Mouse (Mus musculus) kidney, postnatal 0 days (tissue): ENCODE measurements around the gene P2rx2. TPM values are rescaled to one million over a fixed set of nuclear protein-coding genes. Genes with fewer than 3 reads are reported as not detected.

Experiments
- ATAC-seq: fragments of 200-750 bp; cut with Nextera tagmentation; replicated peaks from 2 replicates; pipeline ENCODE4 v1.8.0; 2017; ENCODE audit warnings: low read depth, moderate number of reproducible peaks, moderate TSS enrichment, moderate library complexity; ENCODE audit not compliant: low FRiP score
- DNase-seq: peaks from one replicate; pipeline ENCODE4 v3.0.0-alpha.2; 2016; ENCODE audit warnings: low spot score
- H3K27ac ChIP-seq: fragments of 300-500 bp; sonication (generic); 2 replicates; pipeline ENCODE4 v1.5.1; 2014; ENCODE audit warnings: mild to moderate bottlenecking
- H3K27me3 ChIP-seq: fragments of 300-500 bp; sonication (generic); 2 replicates; pipeline ENCODE4 v1.6.1; 2014; ENCODE audit warnings: low read length, mixed read lengths; ENCODE audit not compliant: insufficient read depth
- H3K36me3 ChIP-seq: fragments of 300-500 bp; sonication (generic); 2 replicates; pipeline ENCODE4 v1.6.1; 2014; ENCODE audit warnings: low read length, mixed read lengths; ENCODE audit not compliant: insufficient read depth
- H3K4me1 ChIP-seq: fragments of 300-500 bp; sonication (generic); replicated peaks from 2 replicates; pipeline ENCODE4 v1.6.1; 2014; ENCODE audit warnings: antibody characterized with exemption, low read length, mixed read lengths; ENCODE audit not compliant: insufficient read depth
- H3K4me2 ChIP-seq: fragments of 300-500 bp; sonication (generic); 2 replicates; pipeline ENCODE4 v1.6.1; 2014; ENCODE audit warnings: mild to moderate bottlenecking, low read length, moderate library complexity, mixed read lengths
- H3K4me3 ChIP-seq: fragments of 300-500 bp; sonication (generic); replicated peaks from 2 replicates; pipeline ENCODE4 v1.5.1; 2014; ENCODE audit warnings: low read depth, low read length
- H3K9ac ChIP-seq: fragments of 300-500 bp; sonication (generic); 2 replicates; pipeline ENCODE4 v1.6.1; 2014; ENCODE audit warnings: low read depth, low read length
- H3K9me3 ChIP-seq: fragments of 300-500 bp; sonication (generic); replicated peaks from 2 replicates; pipeline ENCODE4 v1.6.1; 2016; ENCODE audit warnings: low read length, inconsistent platforms, mixed read lengths
- CTCF ChIP-seq: IDR thresholded peaks from 2 replicates; pipeline ENCODE4 v1.5.1; 2016; ENCODE audit warnings: antibody characterized with exemption, low read depth, mild to moderate bottlenecking, moderate library complexity
- WGBS: fragments of 180-500 bp; shearing (Covaris S2); extraction: QIAGEN DNeasy Blood & Tissue Kit; methylation state at CpG from one replicate; pipeline ENCODE4 v1.1.7; 2014; 5-methylcytosine and 5-hydroxymethylcytosine counted together
- polyA plus RNA-seq: library from polyadenylated mRNA; unstranded; fragments of >200 nt; fragmentation: Nextera tagmentation; extraction: Ambion mirVana; gene quantifications from 2 replicates; pipeline ENCODE4 v1.2.1, GENCODE M21; 2015

Gene P2rx2
- polyA plus RNA-seq, 1 experiment from 2014 or later, result 0.64 TPM

DNA sequence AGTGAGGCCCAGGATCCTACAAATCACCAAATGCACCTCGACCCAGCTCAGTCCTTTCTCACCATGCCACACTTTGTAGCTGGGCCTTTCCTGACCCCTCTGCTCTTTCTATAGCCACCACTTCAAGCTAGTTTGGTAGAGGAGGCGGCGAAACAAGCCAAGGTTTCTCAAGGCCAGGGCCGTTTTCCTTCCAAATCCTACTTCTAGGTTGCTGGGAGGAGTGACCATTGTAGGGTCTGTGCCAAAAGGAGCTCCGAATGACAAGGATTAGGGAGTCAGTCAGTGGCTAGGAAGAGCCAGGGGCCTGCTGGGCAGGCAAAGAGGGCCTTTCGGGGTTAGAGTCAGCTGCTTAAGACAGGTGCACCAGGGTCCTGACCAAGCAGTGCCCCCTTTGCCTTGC is 41.5 kb upstream of the P2rx2 start:
- DNase-seq, result no peak
- Histone ChIP-seq H3K4me3 (no peak overlapping the region), H3K36me3 (no peaks in the 10 kb centered on the region), H3K4me1 (peaks cover 12% of the 10 kb centered on the region; the same call in 1 of the 2 replicates), H3K27ac (no peak overlapping the region), H3K9me3 (no peaks in the 10 kb centered on the region), H3K9ac (no peak overlapping the region), H3K27me3 (no peaks in the 10 kb centered on the region), H3K4me2 (no peak overlapping the region)
- WGBS, result 86% methylated on average over 6 of the region's 6 CpGs
- TF ChIP-seq CTCF, result no peak
- ATAC-seq, result no peak

DNA sequence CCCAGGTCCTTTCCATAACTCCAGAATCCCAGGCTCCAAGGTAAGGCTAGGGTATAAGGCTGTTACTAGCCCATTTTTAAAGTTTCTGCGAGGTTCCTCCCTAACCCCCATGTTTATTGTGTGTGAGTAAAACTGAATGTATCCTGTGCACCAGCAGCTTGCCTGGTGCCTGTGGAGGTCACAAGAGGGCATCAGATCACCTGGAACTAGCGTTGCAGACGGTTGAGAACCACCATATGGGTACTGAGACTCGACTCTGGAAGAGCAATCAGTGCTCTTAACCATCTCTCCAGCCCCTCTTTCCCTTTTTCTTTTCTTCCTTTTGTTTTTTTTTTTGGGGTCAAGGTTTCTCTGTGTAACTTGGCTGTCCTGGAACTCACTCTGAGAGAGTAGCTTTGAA is 36.8 kb upstream of the P2rx2 start:
- ATAC-seq (no peak), DNase-seq (no peak)
- Histone ChIP-seq H3K36me3 (peaks cover 22% of the 10 kb centered on the region; the same call in 1 of the 2 replicates), H3K9me3 (no peaks in the 10 kb centered on the region), H3K27ac (no peak overlapping the region), H3K4me3 (no peak overlapping the region), H3K4me2 (no peak overlapping the region), H3K27me3 (no peaks in the 10 kb centered on the region), H3K9ac (no peak overlapping the region), H3K4me1 (no peaks in the 10 kb centered on the region)
- 81% methylated on average over 4 of the region's 4 CpGs for WGBS
- no peak for TF ChIP-seq CTCF

DNA sequence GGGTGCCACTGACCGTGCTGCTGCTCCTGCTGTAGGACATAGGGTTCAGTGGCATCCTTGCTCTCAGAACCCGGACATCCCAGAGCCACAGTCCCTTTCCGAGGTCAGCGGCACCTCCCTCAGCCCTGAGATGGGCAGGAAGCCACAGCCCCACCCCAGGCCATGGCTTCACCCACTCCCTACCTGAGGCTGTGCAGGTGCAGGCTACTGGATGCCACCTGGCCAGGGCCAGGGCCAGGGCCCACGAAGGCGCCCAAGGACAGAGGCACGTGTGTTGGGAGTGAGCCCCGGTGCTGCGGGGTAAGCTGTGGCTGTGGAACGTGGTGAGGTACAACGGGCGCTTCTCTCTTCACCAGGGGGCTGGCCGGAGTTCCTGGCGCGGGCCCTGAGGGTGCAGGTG is 36.1 kb upstream of the P2rx2 start:
- no peak for ATAC-seq
- 91% methylated on average over 15 of the region's 15 CpGs for WGBS

DNA sequence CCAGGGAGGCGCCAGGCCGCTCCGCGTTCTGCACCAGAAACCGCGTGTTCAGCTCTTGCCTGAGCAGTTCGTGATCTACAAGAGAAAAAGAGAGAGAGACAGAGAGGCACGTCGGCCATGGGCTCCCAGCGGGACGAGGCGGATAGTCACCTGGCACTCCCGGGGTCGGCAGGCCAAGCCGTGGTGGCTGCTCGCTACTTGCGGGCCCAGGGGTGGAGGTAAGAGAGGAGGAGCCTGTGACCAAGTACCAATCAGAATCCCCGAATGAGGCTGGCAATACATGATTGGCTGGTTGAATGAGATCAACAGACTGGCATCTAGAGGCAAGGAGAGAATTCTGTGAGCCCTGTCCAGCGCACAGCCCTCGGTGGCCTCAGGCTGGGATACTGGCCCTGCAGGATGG is 35.2 kb upstream of the P2rx2 start:
- WGBS, result 40% methylated on average over 20 of the region's 20 CpGs
- DNase-seq, result peak; percentile 16

More for the DNA sequence above, 36.1 kb upstream of the P2rx2 start:
- no peak for TF ChIP-seq CTCF
- Histone ChIP-seq H3K4me1 (no peaks in the 10 kb centered on the region), H3K36me3 (peaks cover 26% of the 10 kb centered on the region), H3K4me3 (no peak overlapping the region), H3K9ac (no peak overlapping the region), H3K9me3 (no peaks in the 10 kb centered on the region), H3K27me3 (no peaks in the 10 kb centered on the region), H3K27ac (no peak overlapping the region), H3K4me2 (no peak overlapping the region)
- DNase-seq, result no peak

DNA sequence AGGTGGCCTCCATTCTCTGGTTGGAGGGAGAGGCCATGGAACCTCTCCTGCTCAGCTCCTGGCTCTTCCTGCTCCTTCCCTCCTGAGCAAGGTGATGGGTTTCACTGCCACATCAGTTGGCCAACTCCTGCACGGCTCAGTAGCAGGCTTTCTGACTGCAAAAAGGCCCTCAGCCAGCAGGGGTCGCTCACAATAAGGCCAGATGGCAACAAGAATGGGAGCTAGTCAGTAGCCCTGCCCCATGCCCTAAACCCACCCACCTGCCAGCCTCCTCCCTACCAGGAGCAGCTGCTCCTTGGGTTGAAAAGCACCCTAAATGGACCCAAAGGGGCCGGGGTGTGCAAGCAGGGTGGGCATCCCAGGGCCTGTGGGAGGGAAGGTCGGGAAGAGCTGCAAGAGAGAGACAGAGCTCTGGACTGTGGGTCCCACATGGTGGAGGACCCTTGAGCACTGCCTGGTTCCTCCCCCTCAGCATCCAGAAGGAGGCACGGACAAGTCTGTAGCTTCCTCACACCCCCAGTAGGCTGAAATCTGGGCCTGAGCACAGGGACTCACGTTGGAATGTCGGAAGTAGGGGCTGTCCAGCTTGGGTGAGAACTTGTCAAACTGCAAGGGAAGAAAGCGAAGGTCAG is 33.9 kb upstream of the P2rx2 start:
- H3K4me1 ChIP-seq, result no peaks in the 10 kb centered on the region
- H3K9me3 ChIP-seq, result no peaks in the 10 kb centered on the region
- ATAC-seq, result no peak; the same call in 1 of the 2 replicates
- H3K4me3 ChIP-seq, result no peak overlapping the region
- no peak overlapping the region for H3K9ac ChIP-seq
- TF ChIP-seq CTCF, result peak; percentile 75
- H3K4me2 ChIP-seq, result no peak overlapping the region
- no peak overlapping the region for H3K27ac ChIP-seq
- peak; percentile 52 for DNase-seq
- WGBS, result 51% methylated on average over 8 of the region's 8 CpGs
- no peaks in the 10 kb centered on the region for H3K27me3 ChIP-seq
- peaks cover 35% of the 10 kb centered on the region for H3K36me3 ChIP-seq

More for the DNA sequence above, 35.2 kb upstream of the P2rx2 start:
- no peak overlapping the region for H3K4me2 ChIP-seq
- no peak for TF ChIP-seq CTCF
- H3K36me3 ChIP-seq, result peaks cover 35% of the 10 kb centered on the region
- H3K9ac ChIP-seq, result no peak overlapping the region
- H3K27ac ChIP-seq, result no peak overlapping the region
- H3K9me3 ChIP-seq, result no peaks in the 10 kb centered on the region
- H3K4me3 ChIP-seq, result no peak overlapping the region
- ATAC-seq, result peak; percentile 67
- H3K4me1 ChIP-seq, result no peaks in the 10 kb centered on the region
- H3K27me3 ChIP-seq, result no peaks in the 10 kb centered on the region

DNA sequence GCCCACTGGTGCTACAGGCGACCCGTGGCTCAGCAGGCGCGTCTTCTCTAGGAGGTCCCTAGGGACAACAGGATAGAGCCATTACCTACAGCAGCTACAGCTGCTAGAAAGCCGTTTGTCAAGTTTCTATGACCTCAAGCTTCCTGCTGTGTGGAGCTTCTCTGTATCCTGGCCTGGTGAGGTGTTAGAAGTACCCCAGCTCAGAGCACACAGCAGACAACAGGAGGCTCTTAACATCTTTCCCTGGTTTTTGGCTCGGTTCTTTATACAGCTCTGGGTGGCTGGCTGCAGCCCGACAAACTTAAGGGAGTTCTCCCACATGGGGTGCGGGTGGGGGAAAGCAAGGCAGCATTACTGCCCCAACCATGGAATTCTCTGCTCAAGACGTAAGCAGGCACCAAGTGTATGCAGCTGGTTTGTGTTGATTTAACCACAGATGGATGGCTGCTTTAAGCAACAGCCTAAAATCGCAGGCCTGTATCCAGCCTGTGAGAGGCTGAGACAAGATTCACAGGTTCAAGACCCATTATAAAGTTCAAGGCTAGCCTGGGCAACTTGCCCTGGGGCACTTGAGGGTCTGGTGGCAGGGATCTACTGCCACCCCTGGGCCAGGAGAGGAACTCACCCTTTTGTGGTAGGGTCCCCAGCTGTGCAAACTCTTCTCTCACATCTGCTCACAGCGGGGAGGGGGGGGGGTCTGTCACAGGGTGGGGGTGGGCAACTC is 21.0 kb upstream of the P2rx2 start:
- Histone ChIP-seq H3K4me2 (peak overlapping the region; percentile 64), H3K27me3 (no peaks in the 10 kb centered on the region), H3K9me3 (no peaks in the 10 kb centered on the region), H3K9ac (peak overlapping the region; percentile 49; the same call in 1 of the 2 replicates), H3K4me1 (0 out of 2 replicates have a peak, but pooled peaks cover 3% of the 10 kb centered on the region), H3K36me3 (0 out of 2 replicates have a peak, but pooled peaks cover 7% of the 10 kb centered on the region), H3K27ac (no peak overlapping the region), H3K4me3 (peak overlapping the region; percentile 40)
- 47% methylated on average over 11 of the region's 11 CpGs for WGBS
- peak; percentile 16; the same call in 1 of the 2 replicates for TF ChIP-seq CTCF
- ATAC-seq, result no peak
- DNase-seq, result peak; percentile 20
